Mouse (Mus musculus) adrenal gland, postnatal 25 days (tissue): Measurements from ENCODE around the gene L3mbtl1. TPM values are rescaled to one million over a fixed set of nuclear protein-coding genes. Genes with fewer than 3 reads are reported as not detected.

Experiments used
- DNase-seq: peaks from one replicate; pipeline ENCODE4 v3.0.0; 2021; ENCODE audit warnings: mixed read lengths
- total RNA-seq: library from RNA; stranded (reverse); gene quantifications from 2 replicates; pipeline ENCODE4 v1.2.3, GENCODE M21; 2021

L3mbtl1 gene
- total RNA-seq, 1 experiment from 2014 or later, result 0.24 TPM

GRCm38 (mm10) chr2:162998528-162999230 lies 55.4 kb downstream of the L3mbtl1 start:
- DNase-seq, result peak; percentile 65

- peak; percentile 49 for DNase-seq
Measured at GRCm38 (mm10) chr2:162999744-163000143, 56.5 kb downstream of the L3mbtl1 start.

GRCm38 (mm10) chr2:163001071-163001470 lies 57.8 kb downstream of the L3mbtl1 start:
- DNase-seq, result no peak

GRCm38 (mm10) chr2:163007299-163007698 lies 64.0 kb downstream of the L3mbtl1 start:
- DNase-seq, result no peak

GRCm38 (mm10) chr2:163016916-163017743 lies 73.9 kb downstream of the L3mbtl1 start, which contains the start of gene Ift52:
Ift52 (plus strand) TSS chr2:163017354.
- peak; percentile 92 for DNase-seq

Other genes with a start within 250 kb of the L3mbtl1 start
- 232 and 238 TPM in 2 replicates for gene Srsf6, start 11.9 kb upstream of the L3mbtl1 start, total RNA-seq
- gene Sgk2, start 43.9 kb downstream of the L3mbtl1 start, total RNA-seq, result 1.6 and 1.8 TPM in 2 replicates
- 54.7 and 66.5 TPM in 2 replicates for gene Ift52, start 73.9 kb downstream of the L3mbtl1 start, total RNA-seq
- gene Mybl2, start 111.2 kb downstream of the L3mbtl1 start, total RNA-seq, result 3.7 and 5.6 TPM in 2 replicates
- not detected in 2 replicates for gene Gtsf1l, start 144.4 kb downstream of the L3mbtl1 start, total RNA-seq